Mouse (Mus musculus): ENCODE data around the gene Tmem200b.

DNA sequence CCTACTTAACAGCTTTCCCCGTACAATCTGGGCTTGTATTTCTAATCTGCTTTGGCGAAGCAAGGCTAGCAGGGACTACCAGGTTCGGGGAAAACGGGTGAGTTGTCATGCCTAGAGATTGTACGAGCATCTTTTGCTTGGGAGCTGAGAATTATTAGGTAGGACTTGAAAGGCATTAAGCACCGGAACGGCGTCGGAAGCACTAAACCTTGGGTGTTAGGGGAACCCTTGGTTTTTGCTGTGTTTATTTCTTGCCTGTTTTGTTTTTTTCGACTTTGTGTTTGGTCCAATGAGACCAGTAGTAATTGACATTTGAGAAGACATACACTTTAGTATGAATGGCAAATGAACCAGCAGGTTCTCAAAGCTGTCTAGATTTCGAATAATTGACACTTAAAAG, 47.0 kb upstream of the Tmem200b start:
- TF ChIP-seq CTCF (IDR thresholded peaks at IDR 0.05; ENCODE audit: insufficient read depth, low read depth, low read length) (no peak), POLR2A (IDR thresholded peaks at IDR 0.05; ENCODE audit: insufficient read depth, low read depth, low read length) (no peak)

All from olfactory bulb, adult 2 months (tissue).